Comparison of ENCODE assay signal across 29 mouse cellular contexts in the genomic region with DNA sequence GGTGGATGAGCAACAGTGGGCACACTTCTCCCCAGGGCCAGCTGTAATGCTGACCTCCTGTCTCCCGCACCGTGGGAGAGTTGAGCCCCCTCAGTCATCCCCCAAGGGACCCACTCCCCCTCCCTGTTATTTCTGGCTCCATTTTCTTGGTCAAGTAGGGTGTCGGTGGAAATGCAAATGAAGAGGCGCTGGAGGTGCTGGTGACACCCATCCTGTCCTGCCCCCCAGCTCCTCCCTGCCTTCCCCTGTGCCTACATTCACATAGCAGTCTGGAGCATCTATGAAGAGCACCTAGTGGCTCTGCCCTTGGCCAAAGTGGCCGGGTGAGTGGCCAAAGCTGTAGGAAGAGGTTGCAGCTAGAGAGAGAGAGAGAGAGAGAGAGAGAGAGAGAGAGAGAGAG. TPM values are rescaled to one million over a fixed set of nuclear protein-coding genes. Genes with fewer than 3 reads are reported as not detected.
DNase-seq lines count a peak whose midpoint lies in the region; ATAC-seq and TF ChIP-seq lines count a peak whose summit lies in the region.
"Had no signal": no experiment of that assay in that cellular context is flagged by ENCODE, and none has a peak within 500 bp of the region (broad histone marks: within the 10 kb centered on the region; RNA-seq: fewer than 3 reads in every experiment).

No protein-coding gene starts in this region.

- H3K4me3 ChIP-seq in forebrain, postnatal 0 days (ENCODE audit: low read depth, low read length): no peak overlapping the region
- no peak overlapping the region for H3K4me3 ChIP-seq in hindbrain, postnatal 0 days (ENCODE audit: low read length)
- H3K4me3 ChIP-seq: embryonic facial prominence, embryonic 12.5 days; embryonic facial prominence, embryonic 15.5 days; erythroblast, embryonic 14.5 days; forebrain, embryonic 12.5 days; heart, embryonic 12.5 days; heart, embryonic 15.5 days; hindbrain, embryonic 10.5 days; hindbrain, embryonic 13.5 days had no signal

- peak; percentile 65 to 70 for DNase-seq in spleen, postnatal 36 days (ENCODE audit: low spot score in 2 of 2)
- DNase-seq in spleen, adult 18-20 months: no peak
- peak; percentile 58 for DNase-seq in induced T-regulatory cell, adult 2 months (ENCODE audit: low read depth)
- no peak for DNase-seq in forebrain, postnatal 0 days
- no peak for DNase-seq in layer of hippocampus, postnatal 10 days (ENCODE audit: low spot score in 2 of 2)
- no peak for DNase-seq in hindbrain, postnatal 0 days (ENCODE audit: low spot score)
- DNase-seq: adrenal gland, postnatal 14 days; cerebellum, adult 11 months; cerebellum, adult 2 months; cerebellum, adult 9-11 months; cerebellum, postnatal 25 days; gastrocnemius, postnatal 25 days; heart, adult 18-20 months; heart, postnatal 10 days; heart, postnatal 36 days had no signal

- H3K4me1 ChIP-seq in forebrain, postnatal 0 days (ENCODE audit: insufficient read depth): peaks cover 5% of the 10 kb centered on the region
- no peaks in the 10 kb centered on the region for H3K4me1 ChIP-seq in hindbrain, postnatal 0 days (ENCODE audit: insufficient read depth, low read length)
- H3K4me1 ChIP-seq: embryonic facial prominence, embryonic 12.5 days; embryonic facial prominence, embryonic 15.5 days had no signal

- no peak for TF ChIP-seq CTCF in forebrain, postnatal 0 days (IDR thresholded peaks at IDR 0.05; ENCODE audit: low read depth)
- no peak for TF ChIP-seq CTCF in hindbrain, postnatal 0 days (IDR thresholded peaks at IDR 0.05; ENCODE audit: low read depth)

- H3K9ac ChIP-seq in forebrain, postnatal 0 days: no peak overlapping the region
- no peak overlapping the region for H3K9ac ChIP-seq in hindbrain, postnatal 0 days (replicated peaks; ENCODE audit: low read length)
- H3K9ac ChIP-seq: embryonic facial prominence, embryonic 12.5 days; embryonic facial prominence, embryonic 15.5 days; forebrain, embryonic 12.5 days; heart, embryonic 12.5 days; heart, embryonic 15.5 days; hindbrain, embryonic 13.5 days had no signal

- H3K36me3 ChIP-seq in forebrain, postnatal 0 days (ENCODE audit: insufficient read depth): peaks cover 10% of the 10 kb centered on the region; the same call in 1 of the 2 replicates
- H3K36me3 ChIP-seq in hindbrain, postnatal 0 days (ENCODE audit: insufficient read depth, low read length): no peaks in the 10 kb centered on the region
- H3K36me3 ChIP-seq: forebrain, embryonic 12.5 days; G1E had no signal

- H3K27ac ChIP-seq in forebrain, postnatal 0 days (ENCODE audit: low read depth, low read length): no peak overlapping the region
- no peak overlapping the region for H3K27ac ChIP-seq in hindbrain, postnatal 0 days
- H3K27ac ChIP-seq: embryonic facial prominence, embryonic 12.5 days; embryonic facial prominence, embryonic 15.5 days; forebrain, embryonic 12.5 days; heart, embryonic 15.5 days; hindbrain, embryonic 10.5 days; hindbrain, embryonic 13.5 days had no signal

- 70% methylated on average over 5 of the region's 5 CpGs for WGBS in forebrain, postnatal 0 days
- 61% methylated on average over 5 of the region's 5 CpGs for WGBS in hindbrain, postnatal 0 days

- H3K9me3 ChIP-seq in forebrain, postnatal 0 days (ENCODE audit: low read length): no peaks in the 10 kb centered on the region
- H3K9me3 ChIP-seq in hindbrain, postnatal 0 days (ENCODE audit: low read length): no peaks in the 10 kb centered on the region
- H3K9me3 ChIP-seq: embryonic facial prominence, embryonic 12.5 days; embryonic facial prominence, embryonic 15.5 days; forebrain, embryonic 12.5 days; G1E; heart, embryonic 12.5 days; heart, embryonic 15.5 days; hindbrain, embryonic 10.5 days; hindbrain, embryonic 13.5 days had no signal

- H3K27me3 ChIP-seq in forebrain, postnatal 0 days (ENCODE audit: insufficient read depth, low read length): no peaks in the 10 kb centered on the region
- H3K27me3 ChIP-seq in hindbrain, postnatal 0 days (ENCODE audit: insufficient read depth, low read length): no peaks in the 10 kb centered on the region

- no peak overlapping the region for H3K4me2 ChIP-seq in forebrain, postnatal 0 days (ENCODE audit: low read depth)
- H3K4me2 ChIP-seq in hindbrain, postnatal 0 days (ENCODE audit: low read depth, low read length): no peak overlapping the region
- H3K4me2 ChIP-seq: embryonic facial prominence, embryonic 12.5 days; embryonic facial prominence, embryonic 15.5 days; forebrain, embryonic 12.5 days; heart, embryonic 12.5 days; heart, embryonic 15.5 days; hindbrain, embryonic 13.5 days had no signal

- ATAC-seq in neutrophil, adult 5-6 weeks (ENCODE audit: extremely low read depth, insufficient number of reproducible peaks, low FRiP score, poor library complexity, severe bottlenecking): peak; percentile 67
- no peak for ATAC-seq in forebrain, postnatal 0 days
- no peak for ATAC-seq in hindbrain, postnatal 0 days
- ATAC-seq: forebrain, embryonic 16.5 days; Patski had no signal

RNA-seq across cellular contexts. Expression of gene Tbkbp1, which starts 18.0 kb away (rescaled TPM):
- 11.3 and 13.2 TPM in 2 replicates for total RNA-seq in neutrophil, adult 5-6 weeks (2017)
- 35.8 and 36.4 TPM in 2 replicates for total RNA-seq in forebrain, postnatal 0 days (2014; rRNA removed)
- polyA plus RNA-seq in forebrain, postnatal 0 days (2015; fragmentation: Nextera tagmentation; extraction: Ambion mirVana): 9.2 and 9.9 TPM in 2 replicates
- 10 to 100 TPM; 54.4 to 60.4 TPM for total RNA-seq in layer of hippocampus, postnatal 10 days (2021)
- total RNA-seq in hindbrain, postnatal 0 days (2014; rRNA removed): 45.4 and 53.8 TPM in 2 replicates
- 9.6 and 10.1 TPM in 2 replicates for polyA plus RNA-seq in hindbrain, postnatal 0 days (2015; fragmentation: Nextera tagmentation; extraction: Ambion mirVana)

RNA-seq across cellular contexts. Expression of gene Tbx21, which starts 18.1 kb away (rescaled TPM):
- 1.3 and 1.4 TPM in 2 replicates for total RNA-seq in neutrophil, adult 5-6 weeks (2017)
- total RNA-seq in forebrain, postnatal 0 days (2014; rRNA removed): 1.6 and 1.7 TPM in 2 replicates
- polyA plus RNA-seq in forebrain, postnatal 0 days (2015; fragmentation: Nextera tagmentation; extraction: Ambion mirVana): 2.2 and 2.9 TPM in 2 replicates
- total RNA-seq in layer of hippocampus, postnatal 10 days (2021): under 1 TPM; 0.18 TPM
- total RNA-seq in hindbrain, postnatal 0 days (2014; rRNA removed): 0.89 TPM in 1 of 2 replicates, not detected in the other
- 0.11 and 0.16 TPM in 2 replicates for polyA plus RNA-seq in hindbrain, postnatal 0 days (2015; fragmentation: Nextera tagmentation; extraction: Ambion mirVana)
- total RNA-seq: G1E; heart, postnatal 10 days; heart, postnatal 36 days had no signal
- polyA plus RNA-seq: C2C12; erythroblast, embryonic 14.5 days; G1E; heart, embryonic 12.5 days; intestine, embryonic 14.5 days; Patski had no signal

RNA-seq across cellular contexts. Expression of gene Kpnb1, which starts 54.4 kb away (rescaled TPM):
- total RNA-seq in neutrophil, adult 5-6 weeks (2017): 149 and 179 TPM in 2 replicates
- 112 and 124 TPM in 2 replicates for total RNA-seq in forebrain, postnatal 0 days (2014; rRNA removed)
- 19.2 and 24.6 TPM in 2 replicates for polyA plus RNA-seq in forebrain, postnatal 0 days (2015; fragmentation: Nextera tagmentation; extraction: Ambion mirVana)
- total RNA-seq in layer of hippocampus, postnatal 10 days (2021): 100 to 1,000 TPM; 125 to 136 TPM
- 97.9 and 100 TPM in 2 replicates for total RNA-seq in hindbrain, postnatal 0 days (2014; rRNA removed)
- 26.1 and 26.9 TPM in 2 replicates for polyA plus RNA-seq in hindbrain, postnatal 0 days (2015; fragmentation: Nextera tagmentation; extraction: Ambion mirVana)

Comparison
In these comparisons a context has a peak if more than half of its experiments do, and no peak if none do; other contexts are left out.
1. DNase-seq: peak in spleen, postnatal 36 days (2 of 2) and induced T-regulatory cell, adult 2 months (single experiment); none in spleen, adult 18-20 months (0 of 2), forebrain, postnatal 0 days (single experiment), layer of hippocampus, postnatal 10 days (0 of 2) and hindbrain, postnatal 0 days (single experiment).